Mouse (Mus musculus) ES-Bruce4 (cell line): ENCODE measurements around the gene Sstr5.

Source experiments
- CTCF ChIP-seq: IDR thresholded peaks from one replicate; pipeline ENCODE4 v1.8.1; 2011; ENCODE audit warnings: low read depth, low read length
- POLR2A ChIP-seq: IDR thresholded peaks from one replicate; pipeline ENCODE4 v1.8.1; 2011; ENCODE audit warnings: low read length; ENCODE audit not compliant: insufficient read depth

DNA sequence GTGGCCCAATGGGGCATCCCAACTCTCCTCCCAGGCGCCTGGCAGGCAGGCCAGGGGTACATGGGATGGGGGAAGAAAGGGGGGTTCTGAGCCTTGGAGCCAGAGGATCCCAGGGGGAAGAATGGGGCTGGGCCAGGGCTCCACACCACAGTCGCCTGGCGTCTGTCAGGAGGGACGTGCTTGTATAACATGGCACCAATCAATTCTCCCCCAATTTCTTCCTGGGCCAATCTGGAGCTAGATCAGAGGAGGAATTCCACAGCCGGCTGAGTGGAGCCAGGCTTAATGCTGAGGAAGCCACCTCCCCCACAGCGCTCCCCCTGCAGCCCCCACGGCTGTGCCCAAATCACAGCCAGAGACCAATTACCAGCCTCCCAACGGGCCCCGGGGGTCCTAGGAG is 23.4 kb upstream of the Sstr5 start:
- no peak for TF ChIP-seq CTCF
- TF ChIP-seq POLR2A, result no peak
